Mouse (Mus musculus): ENCODE results near the gene Stxbp1.

Gene Stxbp1

GRCm38 (mm10) chr2:32846805-32847467 is at the start of gene Stxbp1:
Gene Stxbp1, minus strand, starts transcription at chr2:32847245.
- DNase-seq (ENCODE audit: low read depth, low spot score): peak; percentile 94

DNA sequence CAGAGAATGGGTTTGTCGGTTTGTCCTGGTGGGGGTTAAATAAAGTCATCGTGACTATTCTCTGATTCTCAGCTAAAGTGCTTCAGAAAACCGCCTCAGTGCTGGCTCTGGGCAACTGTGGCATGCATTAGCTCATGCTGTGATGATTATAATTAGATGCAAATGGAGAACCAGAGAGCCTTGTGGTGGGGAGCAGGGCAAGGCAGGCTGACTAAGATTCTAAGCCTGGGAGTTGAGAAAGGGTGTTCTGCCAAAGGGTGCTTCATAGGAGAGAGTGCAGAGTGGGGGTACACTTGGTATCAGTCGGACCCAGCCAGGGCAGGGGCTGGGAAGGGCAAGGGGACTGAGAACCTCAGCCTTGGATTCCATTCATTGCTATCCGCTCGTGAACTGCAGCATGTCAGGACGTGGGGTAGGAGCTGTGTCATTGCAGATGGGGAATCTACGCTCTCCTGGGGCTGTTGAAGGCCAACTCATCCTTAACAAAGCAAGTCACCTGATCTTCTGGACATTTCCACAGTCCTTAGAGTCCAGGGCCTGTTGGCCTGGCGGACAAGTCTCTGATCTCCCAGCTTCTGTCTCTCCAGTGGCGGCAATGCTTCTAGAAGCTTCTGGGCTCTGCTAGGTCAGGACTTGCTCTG is 49.6 kb upstream of the Stxbp1 start:
- no peak for DNase-seq (ENCODE audit: low read depth, low spot score)

GRCm38 (mm10) chr2:32895606-32896106 is 48.6 kb upstream of the Stxbp1 start:
- DNase-seq (ENCODE audit: low read depth, low spot score): no peak

GRCm38 (mm10) chr2:32894097-32894496 is 47.1 kb upstream of the Stxbp1 start:
- DNase-seq (ENCODE audit: low read depth, low spot score): peak; percentile 57

- no peak for DNase-seq (ENCODE audit: low read depth, low spot score)
These were observed 45.4 kb upstream of the Stxbp1 start for GRCm38 (mm10) chr2:32892490-32892889.

GRCm38 (mm10) chr2:32891278-32891677 is 44.2 kb upstream of the Stxbp1 start:
- DNase-seq (ENCODE audit: low read depth, low spot score): no peak

DNA sequence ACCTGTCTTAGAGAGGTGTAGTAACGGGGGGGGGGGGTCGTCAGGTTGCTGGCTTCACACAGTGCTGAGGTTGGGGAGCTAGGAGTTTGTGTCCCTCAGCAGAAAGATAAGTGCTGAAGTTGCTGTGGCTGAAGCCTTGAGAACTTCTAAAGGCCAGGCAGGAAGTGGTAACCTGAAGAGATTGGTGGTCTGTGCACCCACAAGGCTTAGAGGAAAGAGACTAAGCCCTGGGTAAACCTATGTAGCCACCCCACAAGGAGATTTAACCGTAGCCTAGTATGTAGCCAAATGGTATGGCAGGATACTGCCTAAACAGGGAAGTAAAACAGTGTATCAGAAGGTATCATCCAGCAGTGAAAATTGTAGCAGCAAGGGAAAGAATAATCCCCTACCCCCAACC is 43.2 kb upstream of the Stxbp1 start:
- no peak for DNase-seq (ENCODE audit: low read depth, low spot score)

GRCm38 (mm10) chr2:32888551-32888950 is 41.5 kb upstream of the Stxbp1 start:
- DNase-seq (ENCODE audit: low read depth, low spot score): no peak

GRCm38 (mm10) chr2:32888029-32888428 is 41.0 kb upstream of the Stxbp1 start:
- no peak for DNase-seq (ENCODE audit: low read depth, low spot score)

DNA sequence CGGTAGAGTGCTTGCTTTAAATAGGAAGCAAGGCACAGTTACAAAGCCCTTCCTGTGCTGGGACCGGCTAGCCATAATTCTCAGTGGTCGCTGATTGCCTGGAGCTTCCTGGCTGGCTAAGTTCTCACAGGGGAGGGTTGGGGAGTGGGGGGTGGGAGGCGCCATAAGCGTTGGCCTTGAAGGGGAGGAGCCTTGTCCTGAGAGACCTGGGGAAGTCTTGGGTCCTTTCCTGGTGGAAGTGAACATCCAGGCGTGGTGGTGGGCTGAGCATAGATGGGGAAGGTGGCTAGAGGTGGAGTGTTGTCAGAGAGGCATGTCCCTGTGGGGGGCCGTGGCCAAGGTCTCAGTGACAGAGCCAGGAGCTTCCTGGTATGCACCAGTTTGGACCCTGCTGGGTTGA is 37.7 kb upstream of the Stxbp1 start:
- no peak for DNase-seq (ENCODE audit: low read depth, low spot score)

- no peak for DNase-seq (ENCODE audit: low read depth, low spot score)
These were observed 35.4 kb upstream of the Stxbp1 start for GRCm38 (mm10) chr2:32882283-32883043.

DNA sequence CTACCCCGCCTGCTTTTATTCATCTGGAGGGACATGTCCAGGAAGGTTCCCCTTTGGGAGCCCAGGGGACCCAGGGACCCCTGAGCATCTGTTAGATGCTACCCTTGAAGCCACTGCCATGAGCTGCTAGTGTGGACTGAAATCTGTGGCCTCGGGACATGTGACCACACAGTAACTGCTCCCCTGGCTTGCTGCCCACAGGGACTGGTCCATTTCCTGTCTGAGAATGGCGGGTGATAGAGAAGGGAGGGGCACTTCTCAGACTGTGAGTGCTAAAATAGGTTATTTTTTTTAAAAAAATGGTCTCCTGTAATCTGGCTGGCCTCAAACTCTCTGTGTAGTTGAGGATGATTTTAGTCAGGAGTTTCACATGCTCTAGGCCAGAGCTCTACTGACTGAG is 34.7 kb upstream of the Stxbp1 start:
- DNase-seq (ENCODE audit: low read depth, low spot score): no peak

GRCm38 (mm10) chr2:32881054-32881453 is 34.0 kb upstream of the Stxbp1 start:
- no peak for DNase-seq (ENCODE audit: low read depth, low spot score)

DNA sequence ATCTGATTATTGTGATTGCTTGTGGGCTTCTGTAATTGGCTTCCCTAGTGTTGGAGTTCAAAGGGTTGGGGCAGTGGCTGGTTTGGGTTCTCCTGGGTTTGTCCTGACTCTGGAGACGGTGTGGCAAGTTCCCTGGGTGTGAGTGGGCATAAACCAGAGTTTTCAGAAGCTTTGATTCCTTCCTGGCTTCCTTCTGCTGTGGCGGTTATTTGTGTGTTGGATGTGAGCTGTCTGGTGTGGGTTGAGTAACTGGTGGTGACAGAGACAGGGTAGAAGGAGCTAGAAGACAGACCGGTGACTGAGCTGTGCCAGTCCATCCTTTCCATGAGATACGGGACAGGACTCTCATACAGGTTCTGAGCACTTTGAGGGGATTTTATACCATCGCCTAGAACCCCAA is 32.5 kb upstream of the Stxbp1 start:
- DNase-seq (ENCODE audit: low read depth, low spot score): no peak

DNA sequence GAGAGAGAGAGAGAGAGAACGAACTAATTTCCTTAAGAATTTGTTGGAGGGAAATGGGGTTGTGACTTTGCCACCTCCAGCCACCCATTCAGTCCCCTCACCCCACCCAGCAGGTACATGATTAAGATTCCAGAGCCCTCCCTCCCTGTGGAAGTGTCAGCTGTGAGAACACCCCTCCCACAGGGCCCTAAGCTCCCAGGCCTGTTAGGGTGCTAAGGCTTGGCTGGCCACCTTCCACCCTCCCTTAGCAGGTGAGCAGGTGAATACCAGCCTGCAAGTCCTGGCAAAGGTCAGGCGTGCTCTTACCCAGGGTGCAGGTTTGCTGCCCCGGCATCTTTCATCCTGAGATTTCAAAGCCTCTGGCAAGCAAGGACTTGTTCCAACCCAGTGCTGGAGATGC is 31.4 kb upstream of the Stxbp1 start:
- DNase-seq (ENCODE audit: low read depth, low spot score): no peak

GRCm38 (mm10) chr2:32877761-32878393 is 30.8 kb upstream of the Stxbp1 start:
- DNase-seq (ENCODE audit: low read depth, low spot score): no peak

GRCm38 (mm10) chr2:32877303-32877702 is 30.3 kb upstream of the Stxbp1 start:
- no peak for DNase-seq (ENCODE audit: low read depth, low spot score)

DNA sequence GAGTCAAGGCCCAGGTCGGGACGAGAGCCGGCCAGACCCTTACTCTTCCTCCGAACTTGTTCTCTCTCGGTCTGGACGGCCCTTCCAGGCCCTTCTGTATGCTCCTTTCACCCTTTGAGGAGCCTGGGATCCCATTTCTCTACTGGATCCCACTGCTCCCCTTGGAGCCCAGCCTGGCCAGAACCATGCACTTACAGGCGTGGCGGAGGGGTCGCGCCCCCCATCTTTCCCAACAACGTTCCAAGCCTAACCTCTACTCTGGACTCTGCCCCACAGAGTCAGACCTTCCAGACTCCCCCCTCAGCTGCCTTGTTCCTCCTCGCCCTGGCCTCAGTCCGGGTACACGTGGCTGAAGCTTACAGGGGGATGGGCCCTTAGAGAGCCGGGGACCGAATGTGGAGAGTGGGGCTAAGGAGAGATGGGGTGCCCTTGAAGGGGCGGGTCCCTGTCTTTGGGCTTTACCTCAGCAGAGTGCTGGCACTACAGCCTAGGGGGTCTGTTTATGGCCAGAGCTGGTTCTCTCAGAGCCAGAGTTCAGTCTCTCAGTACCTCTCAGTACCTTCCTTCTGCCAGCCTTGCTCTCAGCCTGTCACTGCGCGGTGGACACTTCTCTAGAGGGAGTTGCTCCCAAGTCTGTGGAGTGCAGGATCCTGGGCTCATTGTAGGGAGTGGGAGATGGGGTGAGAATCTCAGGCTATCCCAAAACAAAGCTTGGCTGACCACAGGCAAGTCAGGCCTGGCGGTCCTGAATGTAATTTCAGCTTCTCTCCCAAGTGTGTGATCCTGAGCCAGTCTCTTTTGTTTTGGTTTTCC is 29.7 kb upstream of the Stxbp1 start:
- no peak for DNase-seq (ENCODE audit: low read depth, low spot score)

GRCm38 (mm10) chr2:32875675-32876489 is 28.8 kb upstream of the Stxbp1 start, which contains the start of gene Fam129b:
Gene Fam129b, plus strand, starts transcription at chr2:32876114.
- DNase-seq (ENCODE audit: low read depth, low spot score): peak; percentile 82

GRCm38 (mm10) chr2:32874951-32875674 is 28.1 kb upstream of the Stxbp1 start:
- no peak for DNase-seq (ENCODE audit: low read depth, low spot score)
